Mouse (Mus musculus): Measurements from ENCODE around the gene Gm26558. TPM values are rescaled to one million over a fixed set of nuclear protein-coding genes. Genes with fewer than 3 reads are reported as not detected.

The Gm26558 gene
- polyA plus RNA-seq, 1 experiment from 2014 or later = 3.0 TPM

GRCm38 (mm10) chr2:70688454-70689078 is 26.7 kb upstream of the Gm26558 start:
- no peak overlapping the region for H3K4me2 ChIP-seq (ENCODE audit: low read depth, low read length)
- H3K4me3 ChIP-seq (ENCODE audit: low read length) = no peak overlapping the region
- no peak for ATAC-seq (replicated peaks; ENCODE audit: extremely low read depth, insufficient read depth, low FRiP score)
- H3K9ac ChIP-seq (ENCODE audit: low read length) = no peak overlapping the region
- WGBS = 92% methylated on average over 21 of the region's 21 CpGs
- H3K36me3 ChIP-seq (ENCODE audit: control insufficient read depth, insufficient read depth) = peaks cover 82% of the 10 kb centered on the region
- H3K27ac ChIP-seq (ENCODE audit: low read length) = no peak overlapping the region
- no peaks in the 10 kb centered on the region for H3K9me3 ChIP-seq (replicated peaks; ENCODE audit: control insufficient read depth, low read length)
- H3K27me3 ChIP-seq (ENCODE audit: control insufficient read depth, insufficient read depth, low read length) = no peaks in the 10 kb centered on the region
- no peaks in the 10 kb centered on the region for H3K4me1 ChIP-seq (ENCODE audit: control insufficient read depth, insufficient read depth, low read length)

GRCm38 (mm10) chr2:70682324-70682723 is 20.4 kb upstream of the Gm26558 start:
- H3K27me3 ChIP-seq (ENCODE audit: control insufficient read depth, insufficient read depth, low read length) = no peaks in the 10 kb centered on the region
- no peak overlapping the region for H3K4me3 ChIP-seq (ENCODE audit: low read length)
- no peaks in the 10 kb centered on the region for H3K4me1 ChIP-seq (ENCODE audit: control insufficient read depth, insufficient read depth, low read length)
- peaks cover 70% of the 10 kb centered on the region for H3K36me3 ChIP-seq (ENCODE audit: control insufficient read depth, insufficient read depth)
- 85% methylated on average over 2 of the region's 2 CpGs for WGBS
- no peak overlapping the region for H3K27ac ChIP-seq (ENCODE audit: low read length)
- no peaks in the 10 kb centered on the region for H3K9me3 ChIP-seq (replicated peaks; ENCODE audit: control insufficient read depth, low read length)
- no peak overlapping the region for H3K9ac ChIP-seq (ENCODE audit: low read length)
- no peak overlapping the region for H3K4me2 ChIP-seq (ENCODE audit: low read depth, low read length)
- no peak for ATAC-seq (replicated peaks; ENCODE audit: extremely low read depth, insufficient read depth, low FRiP score)

- H3K4me2 ChIP-seq (ENCODE audit: low read depth, low read length) = no peak overlapping the region
- H3K4me1 ChIP-seq (ENCODE audit: control insufficient read depth, insufficient read depth, low read length) = peaks cover 9% of the 10 kb centered on the region
- no peaks in the 10 kb centered on the region for H3K27me3 ChIP-seq (ENCODE audit: control insufficient read depth, insufficient read depth, low read length)
- ATAC-seq (replicated peaks; ENCODE audit: extremely low read depth, insufficient read depth, low FRiP score) = no peak
- no peak overlapping the region for H3K9ac ChIP-seq (ENCODE audit: low read length)
- H3K4me3 ChIP-seq (ENCODE audit: low read length) = no peak overlapping the region
- no peak overlapping the region for H3K27ac ChIP-seq (ENCODE audit: low read length)
- WGBS = 52% methylated on average over 7 of the region's 7 CpGs
- peaks cover 7% of the 10 kb centered on the region; the same call in 1 of the 2 replicates for H3K36me3 ChIP-seq (ENCODE audit: control insufficient read depth, insufficient read depth)
- no peaks in the 10 kb centered on the region for H3K9me3 ChIP-seq (replicated peaks; ENCODE audit: control insufficient read depth, low read length)
Measured at GRCm38 (mm10) chr2:70673445-70674126, 11.7 kb upstream of the Gm26558 start.

GRCm38 (mm10) chr2:70672476-70672875 is 10.6 kb upstream of the Gm26558 start:
- Histone ChIP-seq H3K9me3 (replicated peaks; ENCODE audit: control insufficient read depth, low read length) (no peaks in the 10 kb centered on the region), H3K4me1 (ENCODE audit: control insufficient read depth, insufficient read depth, low read length) (peaks cover 9% of the 10 kb centered on the region), H3K27me3 (ENCODE audit: control insufficient read depth, insufficient read depth, low read length) (no peaks in the 10 kb centered on the region), H3K4me3 (ENCODE audit: low read length) (no peak overlapping the region), H3K36me3 (ENCODE audit: control insufficient read depth, insufficient read depth) (no peaks in the 10 kb centered on the region), H3K27ac (ENCODE audit: low read length) (no peak overlapping the region), H3K4me2 (ENCODE audit: low read depth, low read length) (no peak overlapping the region), H3K9ac (ENCODE audit: low read length) (no peak overlapping the region)
- 76% methylated on average over 2 of the region's 2 CpGs for WGBS
- no peak for ATAC-seq (replicated peaks; ENCODE audit: extremely low read depth, insufficient read depth, low FRiP score)

GRCm38 (mm10) chr2:70669896-70670295 is 8.0 kb upstream of the Gm26558 start:
- Histone ChIP-seq H3K4me3 (ENCODE audit: low read length) (no peak overlapping the region), H3K27ac (ENCODE audit: low read length) (no peak overlapping the region), H3K9me3 (replicated peaks; ENCODE audit: control insufficient read depth, low read length) (no peaks in the 10 kb centered on the region), H3K4me1 (ENCODE audit: control insufficient read depth, insufficient read depth, low read length) (peaks cover 9% of the 10 kb centered on the region), H3K27me3 (ENCODE audit: control insufficient read depth, insufficient read depth, low read length) (no peaks in the 10 kb centered on the region), H3K4me2 (ENCODE audit: low read depth, low read length) (no peak overlapping the region), H3K9ac (ENCODE audit: low read length) (no peak overlapping the region), H3K36me3 (ENCODE audit: control insufficient read depth, insufficient read depth) (no peaks in the 10 kb centered on the region)
- 27% methylated on average over 2 of the region's 2 CpGs for WGBS
- no peak for ATAC-seq (replicated peaks; ENCODE audit: extremely low read depth, insufficient read depth, low FRiP score)

GRCm38 (mm10) chr2:70669241-70669640 is 7.3 kb upstream of the Gm26558 start:
- 76% methylated on average over 2 of the region's 2 CpGs for WGBS
- Histone ChIP-seq H3K4me2 (ENCODE audit: low read depth, low read length) (no peak overlapping the region), H3K9me3 (replicated peaks; ENCODE audit: control insufficient read depth, low read length) (no peaks in the 10 kb centered on the region), H3K27me3 (ENCODE audit: control insufficient read depth, insufficient read depth, low read length) (no peaks in the 10 kb centered on the region), H3K27ac (ENCODE audit: low read length) (no peak overlapping the region), H3K4me3 (ENCODE audit: low read length) (no peak overlapping the region), H3K4me1 (ENCODE audit: control insufficient read depth, insufficient read depth, low read length) (peaks cover 9% of the 10 kb centered on the region), H3K36me3 (ENCODE audit: control insufficient read depth, insufficient read depth) (no peaks in the 10 kb centered on the region), H3K9ac (ENCODE audit: low read length) (no peak overlapping the region)
- no peak for ATAC-seq (replicated peaks; ENCODE audit: extremely low read depth, insufficient read depth, low FRiP score)

- H3K27me3 ChIP-seq (ENCODE audit: control insufficient read depth, insufficient read depth, low read length) = no peaks in the 10 kb centered on the region
- H3K4me2 ChIP-seq (ENCODE audit: low read depth, low read length) = no peak overlapping the region
- ATAC-seq (replicated peaks; ENCODE audit: extremely low read depth, insufficient read depth, low FRiP score) = no peak
- no peaks in the 10 kb centered on the region for H3K36me3 ChIP-seq (ENCODE audit: control insufficient read depth, insufficient read depth)
- H3K27ac ChIP-seq (ENCODE audit: low read length) = no peak overlapping the region
- no peak overlapping the region for H3K4me3 ChIP-seq (ENCODE audit: low read length)
- 83% methylated on average over 7 of the region's 7 CpGs for WGBS
- no peaks in the 10 kb centered on the region for H3K9me3 ChIP-seq (replicated peaks; ENCODE audit: control insufficient read depth, low read length)
- peaks cover 24% of the 10 kb centered on the region for H3K4me1 ChIP-seq (ENCODE audit: control insufficient read depth, insufficient read depth, low read length)
- no peak overlapping the region for H3K9ac ChIP-seq (ENCODE audit: low read length)
Measured at GRCm38 (mm10) chr2:70667016-70667415, 5.1 kb upstream of the Gm26558 start.

GRCm38 (mm10) chr2:70663764-70664163 is 1.9 kb upstream of the Gm26558 start:
- H3K4me1 ChIP-seq (ENCODE audit: control insufficient read depth, insufficient read depth, low read length) = peaks cover 18% of the 10 kb centered on the region
- no peak overlapping the region for H3K4me3 ChIP-seq (ENCODE audit: low read length)
- H3K27me3 ChIP-seq (ENCODE audit: control insufficient read depth, insufficient read depth, low read length) = no peaks in the 10 kb centered on the region
- ATAC-seq (replicated peaks; ENCODE audit: extremely low read depth, insufficient read depth, low FRiP score) = no peak
- no peaks in the 10 kb centered on the region for H3K9me3 ChIP-seq (replicated peaks; ENCODE audit: control insufficient read depth, low read length)
- no peak overlapping the region for H3K4me2 ChIP-seq (ENCODE audit: low read depth, low read length)
- H3K27ac ChIP-seq (ENCODE audit: low read length) = no peak overlapping the region
- H3K9ac ChIP-seq (ENCODE audit: low read length) = no peak overlapping the region
- H3K36me3 ChIP-seq (ENCODE audit: control insufficient read depth, insufficient read depth) = no peaks in the 10 kb centered on the region
- WGBS = 70% methylated on average over 5 of the region's 5 CpGs

GRCm38 (mm10) chr2:70660887-70661714 is 807 bp downstream of the Gm26558 start, which contains the start of gene Gorasp2:
Gene Gorasp2, plus strand, starts transcription at chr2:70661576.
- H3K4me3 ChIP-seq (ENCODE audit: low read length) = peak within 1 kb of the TSS; percentile 75
- H3K9me3 ChIP-seq (replicated peaks; ENCODE audit: control insufficient read depth, low read length) = no peaks in the 10 kb centered on the region
- H3K27ac ChIP-seq (ENCODE audit: low read length) = peak within 1 kb of the TSS; percentile 91
- peaks cover 18% of the 10 kb centered on the region for H3K4me1 ChIP-seq (ENCODE audit: control insufficient read depth, insufficient read depth, low read length)
- 0 out of 2 replicates have a peak, but pooled peaks cover 2% of the 10 kb centered on the region for H3K27me3 ChIP-seq (ENCODE audit: control insufficient read depth, insufficient read depth, low read length)
- peak within 1 kb of the TSS; percentile 88 for H3K9ac ChIP-seq (ENCODE audit: low read length)
- H3K36me3 ChIP-seq (ENCODE audit: control insufficient read depth, insufficient read depth) = no peaks in the 10 kb centered on the region
- ATAC-seq (replicated peaks; ENCODE audit: extremely low read depth, insufficient read depth, low FRiP score) = peak; percentile 95
- WGBS = 1% methylated on average over 64 of the region's 64 CpGs
- peak within 1 kb of the TSS; percentile 89 for H3K4me2 ChIP-seq (ENCODE audit: low read depth, low read length)

Measured in heart, embryonic 16.5 days (tissue).